Mouse (Mus musculus): ENCODE data around the gene Spem1.

Gene Spem1

DNA sequence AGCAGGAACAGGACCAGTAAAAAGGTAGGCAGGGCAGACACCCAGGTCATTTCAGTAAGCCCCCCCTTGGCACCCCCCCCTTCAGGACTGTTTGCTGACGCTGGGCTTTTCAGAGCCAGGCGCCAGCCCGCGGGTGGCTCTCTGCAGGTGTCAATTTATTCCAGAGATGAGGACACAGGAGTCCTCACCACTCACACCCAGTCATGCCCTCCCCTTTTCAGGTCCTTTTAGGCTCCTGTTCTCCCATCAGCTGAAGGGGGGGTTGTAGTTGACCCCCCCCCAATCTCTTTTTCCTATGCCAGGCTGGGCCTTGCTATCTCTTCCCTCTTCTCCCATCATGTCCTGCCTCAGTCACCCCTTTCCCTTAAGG, 14.0 kb upstream of the Spem1 start:
- no peak for DNase-seq

- DNase-seq: no peak
Measured at GRCm38 (mm10) chr11:69835326-69835965, 13.5 kb upstream of the Spem1 start.

GRCm38 (mm10) chr11:69834001-69834549, 12.1 kb upstream of the Spem1 start:
- no peak for DNase-seq

DNA sequence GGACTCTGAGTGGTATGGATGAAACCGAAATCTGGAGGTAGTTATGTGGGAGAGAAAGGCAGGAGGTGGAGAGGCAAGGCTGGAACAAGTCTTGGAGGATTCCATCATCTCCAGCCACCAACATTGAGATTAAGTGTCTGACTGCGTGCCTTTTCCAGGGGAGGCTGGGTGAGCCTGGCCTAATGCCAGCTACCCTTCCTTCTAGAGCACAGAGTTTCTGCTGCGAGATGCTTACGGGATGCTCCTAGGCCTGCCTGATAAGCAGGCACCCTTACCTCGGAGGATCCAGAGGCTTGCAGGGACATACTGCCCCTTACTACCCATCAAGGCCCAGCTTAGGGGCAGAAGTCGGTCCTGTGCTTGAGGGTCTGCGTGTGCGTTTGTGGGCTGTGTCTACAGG, 11.6 kb upstream of the Spem1 start:
- DNase-seq: no peak

- DNase-seq: no peak
Measured at GRCm38 (mm10) chr11:69828832-69829231, 6.9 kb upstream of the Spem1 start.

DNA sequence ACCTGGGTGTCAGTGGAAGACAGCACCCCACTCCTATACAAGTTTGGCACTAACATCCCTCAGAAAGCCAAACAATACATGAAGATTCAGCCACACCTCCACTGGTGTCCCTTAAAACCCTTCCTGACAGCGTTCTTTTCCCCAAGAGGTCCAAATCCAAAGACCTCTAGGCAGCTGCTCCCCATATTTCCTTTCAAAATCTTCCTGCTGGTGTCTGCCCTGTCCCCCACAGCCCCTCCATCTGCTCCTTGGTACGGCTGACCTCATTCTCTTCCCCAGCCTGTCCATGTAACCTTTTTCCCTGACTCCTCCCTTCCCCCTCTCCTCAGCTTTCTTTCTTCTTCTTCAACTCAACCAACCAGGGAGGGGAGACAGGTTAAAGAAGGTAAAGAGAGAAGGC, 1.5 kb upstream of the Spem1 start:
- DNase-seq: no peak

DNA sequence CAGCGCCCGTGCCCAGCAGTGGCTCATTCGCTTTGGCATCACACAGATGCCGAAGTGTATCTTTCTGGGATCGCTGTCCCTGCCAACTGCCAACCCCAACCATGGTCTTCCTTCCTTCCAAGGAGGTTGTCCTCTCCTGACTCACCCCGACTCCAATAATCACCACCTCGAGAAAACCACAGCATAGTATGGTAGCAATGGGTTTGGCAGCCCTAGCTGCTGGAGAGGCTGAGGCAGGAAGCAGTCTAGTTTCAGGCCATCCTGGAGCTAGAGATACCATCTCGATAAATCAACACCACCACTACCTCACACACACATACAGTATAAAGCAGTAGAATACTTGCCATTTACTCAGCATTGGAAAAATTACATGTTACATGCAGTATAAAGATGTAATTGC, 3.1 kb downstream of the Spem1 start:
- DNase-seq: no peak

GRCm38 (mm10) chr11:69818365-69818764, 3.6 kb downstream of the Spem1 start, which contains the start of gene Spem2:
Gene Spem2 (minus strand): TSS chr11:69818465.
- DNase-seq: no peak

DNA sequence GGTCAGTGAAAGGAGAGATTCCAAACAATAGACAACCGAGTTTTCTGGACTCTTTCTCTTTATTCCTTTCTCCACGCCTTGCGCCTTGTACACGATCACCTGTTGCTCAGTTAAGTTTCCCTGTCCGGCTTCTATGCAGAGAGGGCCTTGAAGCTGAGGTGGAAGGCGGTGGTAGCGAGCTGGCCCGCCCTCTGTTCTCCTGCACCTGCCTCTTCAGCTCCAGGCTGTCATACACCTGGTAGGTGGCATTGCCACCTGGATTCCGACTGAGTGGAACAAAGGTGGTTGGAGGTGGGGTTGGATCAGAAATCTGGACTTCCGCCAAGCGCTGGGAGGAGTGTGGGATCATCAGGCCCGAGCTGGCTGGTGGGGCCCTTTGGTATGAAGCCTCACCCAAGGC, 5.5 kb downstream of the Spem1 start:
- DNase-seq: no peak

GRCm38 (mm10) chr11:69815155-69815554, 6.8 kb downstream of the Spem1 start, which contains the start of gene Gm39566:
Gene Gm39566 (minus strand): TSS chr11:69815298.
- DNase-seq: no peak

GRCm38 (mm10) chr11:69810280-69810679, 11.7 kb downstream of the Spem1 start:
- DNase-seq: no peak

DNA sequence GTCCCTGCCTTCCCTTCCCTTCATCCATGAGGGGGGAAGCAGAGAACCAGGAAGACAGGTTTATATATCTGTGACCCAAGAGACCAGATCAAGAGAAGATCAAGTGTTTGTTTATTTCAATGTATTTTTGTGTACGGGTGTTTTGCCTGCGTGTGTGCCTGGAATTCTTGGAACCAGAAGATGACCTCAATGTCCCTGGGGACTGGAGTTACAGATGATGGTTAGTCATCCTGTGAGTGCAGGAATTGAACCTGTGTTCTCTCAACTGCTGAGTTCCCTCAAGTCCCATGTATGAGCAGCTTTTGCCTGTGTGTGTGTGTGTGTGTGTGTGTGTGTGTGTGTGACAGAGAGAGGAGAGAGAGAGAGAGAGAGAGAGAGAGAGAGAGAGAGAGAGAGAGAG, 14.3 kb downstream of the Spem1 start:
- DNase-seq: no peak

DNA sequence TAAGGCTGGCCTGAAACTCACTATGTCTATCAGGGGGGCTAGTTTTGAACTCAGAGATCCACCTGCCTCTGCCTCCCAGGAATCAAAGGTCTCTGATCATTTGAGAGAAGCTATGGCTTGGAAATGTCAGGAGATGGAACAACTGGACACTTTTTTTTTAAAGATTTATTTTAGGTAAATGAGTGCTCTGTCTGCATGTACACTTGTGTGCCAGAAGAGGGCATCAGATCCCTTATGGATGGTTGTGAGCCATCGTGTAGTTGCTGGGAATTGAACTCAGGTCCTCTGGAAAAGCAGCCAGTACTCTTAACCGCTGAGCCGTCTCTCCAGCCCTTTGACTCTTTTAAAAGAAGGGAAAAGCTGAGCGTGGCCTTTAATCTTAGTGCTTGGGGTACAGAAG, 15.6 kb downstream of the Spem1 start:
- DNase-seq: no peak

- DNase-seq: no peak
Measured at GRCm38 (mm10) chr11:69804972-69805909, 16.7 kb downstream of the Spem1 start, which contains the start of gene Tmem102. Gene Tmem102 (minus strand): TSS chr11:69805624.

DNA sequence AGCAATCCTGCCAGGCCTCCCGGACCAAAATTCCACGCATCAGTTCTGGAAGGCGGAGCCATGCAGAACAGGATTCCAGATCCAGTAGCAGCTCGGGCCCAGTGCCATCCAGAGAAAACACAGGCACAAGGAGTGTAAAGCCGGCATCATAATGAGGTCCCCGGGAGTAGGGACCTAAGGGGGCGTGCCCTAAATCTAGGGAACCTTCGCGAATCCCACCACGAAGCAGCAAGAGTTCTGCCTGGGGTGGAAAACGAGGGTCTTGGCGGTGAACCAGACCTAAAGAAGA, 17.4 kb downstream of the Spem1 start:
- no peak for DNase-seq

DNA sequence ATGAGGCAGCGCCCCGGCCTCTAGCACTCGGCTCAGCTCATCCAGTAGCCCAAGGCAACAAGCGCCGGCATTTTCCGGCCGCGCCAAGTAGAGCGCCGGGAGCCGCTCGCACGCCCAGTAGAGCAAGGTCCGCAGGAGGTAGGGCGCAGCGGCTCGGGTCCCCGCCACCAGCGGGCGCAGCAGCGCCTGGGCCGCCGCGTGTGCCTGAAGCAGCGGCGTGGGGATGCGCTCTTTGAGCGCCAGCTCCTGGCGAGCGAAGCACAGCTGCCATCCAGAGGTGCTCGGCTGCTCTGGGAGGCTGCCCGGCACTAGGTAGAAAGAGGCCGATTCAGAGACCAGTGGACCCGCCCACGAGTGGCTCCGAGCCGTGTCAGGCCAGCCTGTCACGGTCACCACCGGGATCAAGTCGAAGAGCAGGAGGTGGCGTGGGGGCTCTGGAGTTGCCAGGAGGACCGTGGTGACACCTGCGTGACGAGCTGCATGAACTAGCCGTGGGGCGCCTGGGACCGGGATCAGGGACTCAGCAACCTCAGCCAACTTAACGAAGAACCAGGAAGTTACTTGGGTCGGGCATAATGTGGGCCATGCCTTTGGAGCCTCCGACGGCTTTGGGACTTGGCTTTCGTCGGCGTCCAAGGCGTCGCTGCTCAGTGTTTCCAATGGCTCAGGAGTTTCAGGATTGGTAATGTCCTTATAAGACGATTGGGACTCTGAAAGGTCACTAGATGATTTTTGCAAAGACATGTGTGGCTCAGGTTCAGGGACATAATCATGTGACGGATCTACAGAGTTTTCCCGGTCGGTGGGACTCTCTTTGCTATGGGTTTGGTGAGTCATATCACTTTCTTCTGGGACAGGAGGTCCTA, 18.0 kb downstream of the Spem1 start:
- peak; percentile 77 for DNase-seq

DNA sequence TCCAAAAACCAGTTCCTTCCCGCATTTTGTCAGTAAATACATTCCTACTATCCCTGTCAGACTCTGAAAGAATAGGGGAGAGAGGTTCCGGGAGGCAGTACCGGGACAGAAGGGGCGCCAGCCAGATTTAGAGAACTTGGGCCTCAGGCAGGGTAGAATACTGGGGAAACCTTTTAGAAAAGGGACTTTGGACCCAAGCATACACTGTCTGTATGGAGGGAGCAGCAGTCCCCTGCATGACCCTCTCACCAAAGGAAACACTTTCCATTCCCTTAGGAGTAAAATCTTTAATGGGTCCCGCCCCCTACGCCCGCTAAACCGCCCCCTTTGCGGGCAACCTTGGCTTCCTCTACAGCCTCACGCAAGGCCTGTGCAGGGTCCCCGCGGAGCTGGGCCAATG, 18.7 kb downstream of the Spem1 start:
- no peak for DNase-seq

DNA sequence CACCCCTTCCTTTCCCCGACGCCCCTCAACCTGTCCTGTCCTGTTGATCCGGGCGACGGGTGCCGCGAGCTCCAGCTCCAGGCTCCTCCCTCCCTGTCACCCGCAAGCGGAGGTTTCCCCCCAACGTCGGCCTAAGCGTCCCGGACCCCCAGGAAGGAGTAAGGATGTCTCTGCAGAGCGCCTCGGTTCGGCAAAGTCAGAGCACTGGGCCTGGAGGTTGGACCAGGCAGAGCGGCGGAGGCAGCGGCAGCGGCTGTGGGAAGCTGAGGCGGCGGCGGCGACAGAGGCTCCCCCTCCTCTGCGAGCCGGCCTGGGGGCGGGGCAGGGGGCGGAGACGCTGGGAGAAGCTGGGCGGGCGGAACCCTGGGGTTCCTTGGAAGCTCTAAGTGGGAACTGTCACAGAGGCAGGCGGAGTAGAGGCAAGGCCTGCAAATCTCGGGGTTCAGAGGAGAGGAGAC, 19.3 kb downstream of the Spem1 start:
- DNase-seq: peak; percentile 84

DNA sequence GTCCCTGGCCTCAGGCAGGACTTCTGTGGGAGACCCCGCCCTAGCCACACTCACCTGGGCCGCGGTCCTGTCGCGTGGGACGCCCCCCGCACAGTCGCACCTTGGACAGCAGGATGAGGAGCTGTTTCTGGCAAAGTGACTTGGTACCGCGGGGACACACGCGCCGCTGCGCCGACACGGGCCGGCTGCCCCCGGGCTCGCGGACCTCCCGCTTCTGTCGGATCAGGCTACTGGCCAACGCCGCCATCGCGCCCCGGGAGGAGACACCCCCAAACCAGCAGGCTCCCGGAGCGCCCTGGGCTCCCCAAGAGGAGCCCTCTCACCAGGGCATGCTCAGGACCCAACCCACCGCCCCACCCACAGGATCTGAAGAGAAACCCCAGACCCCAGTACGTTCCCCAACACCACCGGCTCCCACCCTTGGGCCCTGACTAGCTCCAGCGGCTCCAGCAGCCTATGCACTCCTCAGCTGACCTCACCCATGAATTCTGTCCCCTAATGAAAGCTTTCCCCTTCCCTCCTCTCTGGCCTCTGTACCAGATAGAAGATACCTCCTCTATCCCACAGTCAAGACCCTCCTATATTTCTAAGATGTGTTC, 20.5 kb downstream of the Spem1 start, which contains the start of gene Fgf11:
Fgf11 (minus strand) TSS at position 479 of the 599 bp plus-strand sequence.
- no peak for DNase-seq

DNA sequence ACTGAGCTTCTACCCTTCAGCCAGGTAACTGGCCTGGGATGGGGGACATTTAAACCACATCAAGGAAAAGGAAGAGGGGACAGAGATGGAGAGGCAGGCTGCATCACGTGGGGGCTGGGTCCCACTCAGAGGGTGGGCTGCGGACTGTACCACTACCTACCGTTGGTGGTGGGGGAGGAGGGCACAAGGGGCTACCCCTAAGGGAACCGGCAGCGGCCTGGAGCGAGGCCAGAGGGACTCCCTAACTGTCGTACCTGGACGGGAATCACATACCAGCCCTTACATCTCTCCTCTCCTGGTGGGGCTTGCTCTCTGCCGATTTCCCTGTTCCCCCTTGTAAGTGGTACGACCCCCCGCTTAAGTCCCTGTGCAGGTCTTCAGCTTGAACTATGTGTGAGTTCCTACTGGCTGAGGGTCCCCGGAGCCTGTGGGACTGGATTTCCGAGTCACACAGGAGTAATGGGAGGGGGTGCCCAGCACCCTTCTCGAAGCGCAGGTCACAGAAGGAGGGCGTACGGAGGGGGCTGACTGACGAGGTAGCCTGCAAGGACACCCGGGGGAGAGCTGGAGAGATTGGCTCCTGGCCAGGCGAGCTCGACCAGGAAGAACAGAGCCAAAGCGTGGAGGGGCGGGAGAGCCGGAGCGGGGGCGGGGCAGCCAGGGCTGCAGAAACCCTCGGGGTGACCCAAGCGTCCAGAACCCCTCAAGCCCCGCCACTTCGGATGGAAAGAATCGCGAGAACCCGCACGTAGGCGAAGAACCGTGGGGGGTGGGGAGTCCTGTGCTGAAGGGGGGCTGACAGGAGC, 21.4 kb downstream of the Spem1 start:
- no peak for DNase-seq

DNA sequence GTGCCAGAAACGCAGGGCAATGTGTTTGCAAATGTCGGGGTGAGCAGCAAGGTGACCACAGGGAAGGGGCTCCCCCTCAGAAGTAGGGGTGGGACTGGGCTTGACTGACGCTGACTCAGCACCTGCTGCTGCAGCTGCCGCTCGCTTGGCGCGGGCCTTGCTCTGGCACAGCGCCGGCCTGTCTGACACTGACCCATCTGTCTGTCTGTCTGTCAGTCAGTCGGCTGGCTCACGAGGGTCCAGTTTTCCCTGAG, 21.9 kb downstream of the Spem1 start:
- no peak for DNase-seq

Data from right cerebral cortex, postnatal 25 days (tissue).